Mouse (Mus musculus): ENCODE results near the gene Apoa5. TPM values are rescaled to one million over a fixed set of nuclear protein-coding genes. Genes with fewer than 3 reads are reported as not detected.
A peak's percentile ranks its signal among the peaks of the same experiment; 100 is the strongest.

Gene Apoa5
- polyA plus RNA-seq (2012; rRNA removed): 0.16 and 0.37 TPM in 2 replicates

DNA sequence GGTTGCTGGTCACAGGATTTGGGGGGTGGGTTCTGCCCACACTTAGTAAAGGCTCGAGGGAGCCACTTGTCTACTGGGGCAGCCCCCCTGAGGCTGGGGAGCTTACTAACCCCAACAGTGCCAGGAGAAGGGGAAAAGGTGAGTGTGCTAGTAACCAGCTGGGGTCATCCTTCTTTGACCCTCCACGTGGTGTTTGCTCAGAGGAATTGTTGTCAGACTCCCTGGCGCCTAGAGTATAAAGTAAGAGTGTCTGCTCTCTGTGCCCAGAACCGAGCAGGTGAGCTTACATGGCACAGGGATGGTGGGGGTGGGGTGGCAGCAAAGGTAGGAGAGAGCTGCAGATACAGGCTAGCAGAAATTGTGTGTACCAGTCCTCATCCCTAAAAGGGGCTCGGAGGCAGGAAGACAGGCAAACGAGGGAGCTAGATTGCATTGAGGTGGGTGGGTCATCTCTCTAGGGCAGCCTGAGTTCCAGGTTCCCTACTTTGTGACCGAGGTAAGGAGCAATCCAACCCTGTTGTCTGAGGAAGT is at the start of gene Apoa5:
Apoa5 (plus strand) TSS at position 291 of the 531 bp plus-strand sequence.
- WGBS: 28% methylated on average over 7 of the region's 7 CpGs
- no peak for DNase-seq (ENCODE audit: low read depth, low spot score)

DNA sequence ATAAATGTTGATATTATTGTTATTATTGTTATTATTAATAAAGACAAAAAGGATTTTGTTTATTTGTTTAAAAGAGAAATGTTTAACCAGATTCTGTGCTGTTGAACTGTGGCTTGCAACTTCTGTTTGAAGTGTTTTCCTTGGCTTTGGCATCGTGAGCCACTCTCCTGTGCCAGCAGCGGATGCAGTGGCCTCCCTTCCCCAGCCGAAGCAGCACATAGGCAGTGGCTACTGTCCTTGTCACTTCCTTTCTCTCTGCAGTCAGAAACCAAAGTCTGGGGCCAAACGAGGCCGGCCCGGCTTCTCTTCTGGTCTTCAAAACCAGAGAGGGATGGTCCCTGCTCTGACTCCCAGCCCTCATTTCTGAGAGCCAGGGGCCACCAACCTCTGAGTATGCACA is 45.3 kb upstream of the Apoa5 start:
- DNase-seq (ENCODE audit: low read depth, low spot score): no peak
- WGBS: 82% methylated on average over 6 of the region's 6 CpGs

DNA sequence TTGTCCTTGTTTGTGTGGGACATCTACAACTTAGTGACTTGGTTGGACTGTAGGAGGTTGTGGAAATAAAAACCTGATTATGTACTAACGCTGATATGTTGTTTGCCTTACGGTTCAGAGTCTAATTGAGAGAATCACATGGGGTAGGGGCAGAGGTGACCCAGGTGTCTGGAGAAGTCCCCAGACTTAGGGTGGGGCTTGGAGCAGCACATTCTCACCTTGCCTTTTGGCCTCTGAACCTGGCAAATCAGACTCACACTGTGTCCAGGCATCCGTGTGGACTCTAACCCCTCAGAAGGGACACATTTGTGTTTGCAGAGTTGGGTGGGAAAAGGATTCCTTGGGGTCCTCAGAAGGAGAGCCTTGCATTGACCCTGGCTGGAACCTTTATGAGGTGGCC is 44.3 kb upstream of the Apoa5 start:
- no peak for DNase-seq (ENCODE audit: low read depth, low spot score)
- WGBS: 47% methylated on average over 3 of the region's 3 CpGs

DNA sequence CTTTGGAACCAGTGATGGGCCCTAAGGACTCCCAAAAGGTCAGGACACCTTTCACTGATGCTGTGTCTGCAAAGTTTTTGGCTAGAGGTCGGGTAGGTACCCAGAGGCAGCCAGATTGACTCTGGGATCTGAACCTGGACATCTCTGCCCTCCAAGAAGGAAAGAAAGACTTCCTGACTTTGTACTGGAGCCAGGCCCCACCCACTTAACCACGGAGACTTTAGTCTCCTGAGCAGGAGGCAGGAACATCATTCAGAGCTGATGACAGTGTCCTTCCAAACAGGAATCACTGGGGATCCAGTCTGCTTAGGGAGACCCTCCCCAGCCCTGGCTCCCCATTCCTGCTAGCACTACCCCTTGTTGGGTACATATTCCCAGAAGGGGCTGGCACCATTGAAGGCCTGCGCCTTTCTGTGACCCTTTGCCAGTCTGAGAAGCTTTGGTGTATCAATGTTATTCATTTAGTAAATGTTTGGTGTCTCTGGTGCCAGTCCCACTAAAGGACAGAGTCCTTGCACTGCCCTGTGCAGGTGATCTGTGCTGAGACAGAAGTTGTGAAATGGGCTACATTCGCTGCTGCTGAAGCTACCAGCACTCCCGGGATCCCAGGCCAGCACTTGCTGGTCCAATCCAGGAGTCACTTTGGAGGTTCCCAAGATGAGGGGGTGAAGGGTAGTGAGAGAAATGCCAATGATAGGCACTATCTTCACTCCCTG is 43.3 kb upstream of the Apoa5 start:
- WGBS: 60% methylated on average over 5 of the region's 5 CpGs
- no peak for DNase-seq (ENCODE audit: low read depth, low spot score)

DNA sequence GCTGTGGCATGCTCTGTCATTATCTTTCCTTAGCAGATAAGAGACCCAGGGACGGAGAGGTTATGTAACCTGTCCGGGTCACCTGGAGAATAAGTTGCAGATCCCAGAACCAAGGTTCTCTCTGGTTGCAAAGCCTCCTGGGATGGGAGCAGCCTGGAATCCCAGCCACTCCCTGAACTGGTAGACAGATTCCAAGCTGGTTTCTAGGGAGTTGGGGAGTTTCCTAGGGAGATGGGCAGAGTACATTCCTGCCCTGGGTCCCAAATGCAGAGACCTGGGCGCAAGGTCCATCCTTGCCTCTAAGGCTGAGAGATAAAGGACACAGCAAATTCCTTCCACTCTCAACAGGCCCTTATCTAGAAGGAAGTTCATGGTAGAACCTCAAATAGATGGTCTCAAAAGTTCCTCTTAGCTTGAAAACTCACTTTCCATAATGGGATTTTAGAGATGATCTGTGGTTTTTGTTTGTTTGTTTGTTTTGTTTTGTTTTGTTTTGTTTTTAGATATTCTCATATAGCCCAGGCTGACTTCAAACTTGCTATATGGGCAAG is 41.3 kb upstream of the Apoa5 start:
- no peak for DNase-seq (ENCODE audit: low read depth, low spot score)
- 49% methylated on average over 3 of the region's 3 CpGs for WGBS

DNA sequence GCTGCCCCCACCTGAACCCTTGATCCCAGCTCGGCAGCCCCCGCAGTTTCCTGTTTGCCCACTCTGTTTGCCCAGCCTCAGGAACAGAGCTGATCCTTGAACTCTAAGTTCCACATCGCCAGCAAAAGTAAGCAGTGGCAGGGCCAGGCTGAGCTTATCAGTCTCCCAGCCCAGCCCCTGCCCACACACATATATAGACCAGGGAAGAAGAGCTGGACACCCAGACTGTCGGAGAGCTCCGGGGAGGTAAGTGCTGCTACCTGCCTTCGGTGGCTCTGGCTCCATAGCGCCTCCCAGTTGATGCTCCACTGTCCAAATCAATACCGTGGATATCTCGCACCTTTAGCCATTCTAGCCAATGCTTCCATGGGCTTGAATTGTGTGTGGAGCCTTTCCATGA is 39.9 kb upstream of the Apoa5 start, which contains the start of gene Apoa1:
Apoa1 (plus strand) TSS at position 90 of the 400 bp plus-strand sequence.
- 37% methylated on average over 9 of the region's 9 CpGs for WGBS
- no peak for DNase-seq (ENCODE audit: low read depth, low spot score)

DNA sequence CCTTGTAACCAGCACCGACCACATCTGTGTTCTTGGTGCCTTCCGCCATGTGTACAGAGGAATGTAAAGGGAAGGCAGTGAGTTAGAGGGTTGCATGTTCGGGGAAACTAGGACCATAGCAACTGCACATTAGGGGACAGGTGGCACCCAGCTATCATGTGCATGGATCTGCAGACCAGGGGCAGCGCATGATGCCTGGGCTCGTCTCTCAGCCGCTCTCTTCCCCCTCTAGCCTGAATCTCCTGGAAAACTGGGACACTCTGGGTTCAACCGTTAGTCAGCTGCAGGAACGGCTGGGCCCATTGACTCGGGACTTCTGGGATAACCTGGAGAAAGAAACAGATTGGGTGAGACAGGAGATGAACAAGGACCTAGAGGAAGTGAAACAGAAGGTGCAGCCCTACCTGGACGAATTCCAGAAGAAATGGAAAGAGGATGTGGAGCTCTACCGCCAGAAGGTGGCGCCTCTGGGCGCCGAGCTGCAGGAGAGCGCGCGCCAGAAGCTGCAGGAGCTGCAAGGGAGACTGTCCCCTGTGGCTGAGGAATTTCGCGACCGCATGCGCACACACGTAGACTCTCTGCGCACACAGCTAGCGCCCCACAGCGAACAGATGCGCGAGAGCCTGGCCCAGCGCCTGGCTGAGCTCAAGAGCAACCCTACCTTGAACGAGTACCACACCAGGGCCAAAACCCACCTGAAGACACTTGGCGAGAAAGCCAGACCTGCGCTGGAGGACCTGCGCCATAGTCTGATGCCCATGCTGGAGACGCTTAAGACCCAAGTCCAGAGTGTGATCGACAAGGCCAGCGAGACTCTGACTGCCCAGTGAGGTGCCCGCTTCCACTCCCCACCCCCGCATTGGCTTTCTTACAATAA is 38.6 kb upstream of the Apoa5 start:
- peak; percentile 57 for DNase-seq (ENCODE audit: low read depth, low spot score)
- WGBS: 17% methylated on average over 37 of the region's 37 CpGs

DNA sequence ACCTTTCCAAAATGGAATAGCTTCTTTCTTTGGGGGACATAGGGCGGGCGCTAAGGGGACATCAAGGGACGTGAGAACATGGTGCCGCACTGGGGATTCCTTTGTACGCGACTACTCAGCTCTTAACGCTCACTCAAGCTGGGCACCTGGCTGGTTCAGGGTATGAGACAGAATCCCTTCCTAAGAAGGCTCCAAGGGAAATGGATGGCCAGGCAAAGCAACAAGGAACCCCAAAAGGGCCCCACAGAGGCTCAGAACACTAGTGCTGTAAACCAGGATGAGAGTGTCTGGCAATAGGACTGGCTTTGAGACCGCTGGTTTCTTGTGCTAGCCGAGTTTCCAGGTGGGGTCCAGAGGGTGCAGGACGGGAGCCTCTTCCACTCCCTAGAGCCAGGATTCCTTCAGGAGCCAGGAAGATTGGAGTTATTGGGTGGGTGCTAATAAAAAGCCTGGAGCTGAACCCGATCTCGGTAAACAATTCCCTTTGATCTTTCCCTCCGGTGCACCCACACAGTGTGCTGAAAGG is 37.9 kb upstream of the Apoa5 start:
- no peak for DNase-seq (ENCODE audit: low read depth, low spot score)
- 16% methylated on average over 13 of the region's 13 CpGs for WGBS

DNA sequence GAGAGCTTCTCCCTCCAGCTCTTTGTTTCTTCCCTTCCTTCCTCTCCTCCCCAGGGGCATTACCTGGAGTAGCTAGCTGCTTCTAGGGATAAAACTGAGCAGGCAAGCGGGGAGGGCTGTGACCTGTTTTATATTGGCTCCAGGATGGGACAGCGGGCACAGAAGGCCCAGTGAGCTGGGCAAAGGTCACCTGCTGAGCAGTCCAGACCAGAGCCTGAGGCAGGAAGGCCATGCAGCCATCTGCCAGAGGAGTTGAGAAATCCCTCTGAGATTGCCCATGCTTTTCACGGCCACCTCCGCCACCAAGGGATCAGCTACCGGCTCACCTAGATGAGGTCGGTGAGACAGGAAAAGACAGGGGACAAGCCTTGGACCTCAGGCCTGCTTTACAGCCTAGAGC is 33.2 kb upstream of the Apoa5 start:
- WGBS: 65% methylated on average over 6 of the region's 6 CpGs
- DNase-seq (ENCODE audit: low read depth, low spot score): no peak

DNA sequence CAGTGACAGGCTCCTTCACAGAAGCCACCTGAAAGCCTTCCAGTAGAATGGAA is 33.0 kb upstream of the Apoa5 start, which contains the start of gene Apoc3:
Apoc3 (minus strand) TSS at position 41 of the 53 bp plus-strand sequence.
- no peak for DNase-seq (ENCODE audit: low read depth, low spot score)

DNA sequence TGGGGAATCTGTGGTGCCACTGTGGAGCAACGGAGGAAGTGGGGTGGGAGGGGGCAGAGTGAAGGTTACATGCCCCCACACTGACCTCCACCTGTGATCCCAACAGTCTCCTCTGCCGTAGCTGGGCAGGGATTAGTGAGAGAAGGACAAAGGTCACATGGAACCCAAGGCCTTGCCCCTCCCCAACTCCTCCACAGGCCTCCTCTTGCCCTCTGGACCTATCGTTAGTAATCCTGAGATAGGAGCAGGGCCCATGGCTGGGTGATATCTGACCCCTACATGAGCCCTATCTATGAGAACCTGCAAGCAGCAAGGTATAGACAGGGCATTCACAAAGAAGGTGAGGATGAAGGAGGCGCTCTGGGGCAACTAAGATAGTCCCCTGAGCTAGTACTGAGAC is 32.8 kb upstream of the Apoa5 start:
- DNase-seq (ENCODE audit: low read depth, low spot score): no peak
- 57% methylated on average over 4 of the region's 4 CpGs for WGBS

DNA sequence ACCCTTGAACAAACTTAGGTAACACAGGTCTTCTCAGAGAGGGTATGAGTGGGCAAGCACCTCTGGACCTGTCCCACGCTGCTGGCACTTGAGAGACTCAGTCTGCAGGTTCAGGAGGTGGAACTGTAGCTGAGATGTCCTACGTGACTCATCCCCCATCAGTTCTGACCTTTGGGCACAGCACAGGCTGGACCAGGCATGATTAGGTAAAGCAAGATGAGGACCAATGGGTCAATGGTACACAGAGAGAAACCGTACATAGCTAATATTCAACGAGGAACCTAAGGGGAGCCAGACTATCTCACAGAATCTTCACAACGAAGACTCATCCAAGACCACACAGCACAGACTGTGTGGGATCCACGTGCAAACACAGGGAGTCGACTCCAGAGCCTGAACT is 29.6 kb upstream of the Apoa5 start:
- 87% methylated on average over 7 of the region's 7 CpGs for WGBS
- DNase-seq (ENCODE audit: low read depth, low spot score): no peak

DNA sequence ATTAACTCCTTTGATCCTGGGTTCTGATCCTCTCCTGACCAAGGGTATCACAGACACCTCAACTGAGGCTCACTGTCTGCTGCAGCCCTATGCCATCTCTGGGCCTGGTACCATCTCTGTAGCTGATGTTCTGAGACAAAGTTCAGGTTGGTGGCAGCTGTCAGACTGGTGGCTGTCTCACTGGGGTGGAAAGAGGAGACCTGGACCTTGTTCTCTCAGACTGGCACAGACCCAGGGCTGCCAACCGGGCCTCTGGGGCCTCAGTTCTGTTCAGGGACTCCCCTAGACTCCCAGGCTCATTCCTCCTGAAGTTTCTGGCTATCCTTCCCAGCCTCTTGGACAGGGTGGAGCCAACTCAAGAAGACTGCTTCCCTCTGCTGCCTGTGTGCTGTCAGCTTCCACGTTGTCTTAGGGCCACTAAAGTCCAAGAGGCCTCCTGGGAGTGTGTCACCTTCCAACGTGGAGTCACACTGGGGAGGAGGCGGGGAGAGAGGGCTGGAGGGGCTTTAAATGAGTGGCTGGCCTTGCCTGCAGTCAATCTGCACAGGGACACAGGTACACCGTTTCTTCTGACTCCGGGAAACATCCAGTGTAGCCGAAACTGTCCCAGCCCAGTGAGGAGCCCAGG is 27.8 kb upstream of the Apoa5 start, which contains the start of gene Apoa4:
Apoa4 (plus strand) TSS at position 171 of the 628 bp plus-strand sequence.
- no peak for DNase-seq (ENCODE audit: low read depth, low spot score)
- WGBS: 58% methylated on average over 7 of the region's 7 CpGs

DNA sequence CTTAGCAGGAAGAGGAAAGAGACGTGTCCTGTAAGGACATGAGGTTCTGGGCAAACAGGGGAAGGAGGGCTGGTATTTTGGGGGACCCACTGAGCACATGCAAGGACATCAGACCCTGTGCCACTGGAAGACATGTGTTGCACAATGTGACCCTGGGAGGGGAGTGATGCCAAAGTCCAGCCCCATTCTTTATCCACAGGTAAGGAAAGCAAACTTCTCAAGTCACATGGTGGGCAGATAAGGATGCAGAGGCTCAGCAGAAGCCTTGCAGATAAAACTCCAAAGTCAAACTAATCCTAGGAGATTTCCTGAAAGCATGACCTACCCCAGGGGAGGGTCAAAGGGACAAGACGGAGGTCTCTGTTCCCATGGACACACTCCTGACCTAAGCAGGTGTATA is 26.6 kb upstream of the Apoa5 start:
- DNase-seq (ENCODE audit: low read depth, low spot score): no peak
- WGBS: 46% methylated on average over 2 of the region's 2 CpGs

DNA sequence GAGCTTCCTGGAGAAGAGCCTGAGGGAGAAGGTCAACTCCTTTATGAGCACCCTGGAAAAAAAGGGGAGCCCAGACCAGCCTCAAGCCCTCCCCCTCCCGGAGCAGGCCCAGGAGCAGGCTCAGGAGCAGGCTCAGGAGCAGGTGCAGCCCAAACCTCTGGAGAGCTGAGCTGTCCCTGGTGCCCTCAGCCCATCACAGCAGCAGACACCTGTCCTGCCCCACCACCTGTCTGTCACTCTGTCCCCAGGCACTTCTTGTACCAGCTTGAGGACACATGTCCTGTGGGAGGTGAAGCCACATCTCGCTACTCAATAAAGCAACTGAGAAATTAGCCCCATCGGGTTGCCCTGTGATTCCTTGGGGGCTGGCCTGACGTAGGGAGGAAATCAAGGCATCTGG is 25.3 kb upstream of the Apoa5 start:
- WGBS: 51% methylated on average over 4 of the region's 4 CpGs
- DNase-seq (ENCODE audit: low read depth, low spot score): no peak

DNA sequence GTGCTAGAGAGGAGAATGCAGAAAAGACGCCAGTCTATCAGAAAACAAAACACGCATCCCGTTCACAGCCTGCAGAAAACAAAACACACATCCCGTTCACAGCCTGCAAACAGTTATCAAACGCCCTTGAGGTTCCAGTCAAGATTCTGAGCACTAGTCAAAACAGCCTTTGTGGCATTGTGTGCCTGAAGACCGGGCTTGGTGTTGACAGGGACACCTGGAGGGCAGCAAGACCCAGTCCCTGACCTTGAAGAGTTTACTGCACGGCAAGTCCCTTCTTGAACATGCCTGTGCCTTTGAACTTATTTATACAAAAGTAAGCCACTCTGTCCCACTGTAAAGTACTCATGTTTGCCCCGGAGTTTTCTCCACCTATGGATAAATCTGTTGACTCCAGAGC is 24.8 kb upstream of the Apoa5 start:
- WGBS: 43% methylated on average over 8 of the region's 8 CpGs
- no peak for DNase-seq (ENCODE audit: low read depth, low spot score)

DNA sequence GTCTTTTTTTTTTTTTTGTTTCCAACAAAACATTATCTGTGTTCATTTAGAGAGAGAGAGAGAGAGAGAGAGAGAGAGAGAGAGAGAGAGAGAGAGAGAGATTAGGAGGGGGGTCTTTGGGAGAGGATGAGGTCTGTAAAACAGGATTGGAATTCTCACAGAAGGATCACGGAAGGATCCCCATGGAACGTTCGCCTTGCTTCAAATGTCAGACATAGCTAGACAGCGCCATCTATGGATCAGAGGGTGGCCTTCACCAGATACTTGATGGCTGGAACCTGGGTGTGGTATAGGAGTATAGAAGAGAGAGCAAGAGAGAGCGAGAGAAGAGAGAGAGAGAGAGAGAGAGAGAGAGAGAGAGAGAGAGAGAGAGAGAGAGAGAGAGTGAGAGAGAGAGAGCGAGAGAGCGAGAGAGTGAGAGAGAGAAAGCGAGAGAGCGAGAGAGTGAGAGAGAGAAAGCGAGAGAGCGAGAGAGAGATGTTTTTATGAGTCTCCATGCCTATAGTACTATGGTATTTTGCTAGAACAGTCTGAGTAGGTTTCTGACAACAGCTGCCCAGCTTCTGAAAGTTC is 21.6 kb upstream of the Apoa5 start:
- 22% methylated on average over 11 of the region's 11 CpGs for WGBS
- peak; percentile 70 for DNase-seq (ENCODE audit: low read depth, low spot score)

DNA sequence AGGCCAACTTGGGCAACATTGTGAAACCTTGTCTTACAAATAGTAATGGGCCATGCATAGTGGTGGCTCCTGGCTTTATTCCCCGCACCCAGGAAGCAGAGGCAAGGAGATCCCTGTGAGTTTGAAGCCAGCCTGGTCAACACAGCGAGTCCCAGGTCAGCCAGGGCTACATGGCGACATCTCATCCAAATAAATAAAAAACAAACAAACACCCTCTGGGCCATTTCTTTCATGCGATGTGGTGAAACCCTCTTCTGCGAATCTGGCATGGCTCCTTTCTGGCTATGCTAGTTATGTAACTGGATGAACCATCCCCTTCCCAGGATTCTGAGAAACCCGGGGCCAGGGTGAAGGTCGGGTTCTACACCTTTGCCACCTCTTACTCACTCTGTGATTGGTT is 12.3 kb upstream of the Apoa5 start:
- DNase-seq (ENCODE audit: low read depth, low spot score): no peak
- 81% methylated on average over 7 of the region's 7 CpGs for WGBS

DNA sequence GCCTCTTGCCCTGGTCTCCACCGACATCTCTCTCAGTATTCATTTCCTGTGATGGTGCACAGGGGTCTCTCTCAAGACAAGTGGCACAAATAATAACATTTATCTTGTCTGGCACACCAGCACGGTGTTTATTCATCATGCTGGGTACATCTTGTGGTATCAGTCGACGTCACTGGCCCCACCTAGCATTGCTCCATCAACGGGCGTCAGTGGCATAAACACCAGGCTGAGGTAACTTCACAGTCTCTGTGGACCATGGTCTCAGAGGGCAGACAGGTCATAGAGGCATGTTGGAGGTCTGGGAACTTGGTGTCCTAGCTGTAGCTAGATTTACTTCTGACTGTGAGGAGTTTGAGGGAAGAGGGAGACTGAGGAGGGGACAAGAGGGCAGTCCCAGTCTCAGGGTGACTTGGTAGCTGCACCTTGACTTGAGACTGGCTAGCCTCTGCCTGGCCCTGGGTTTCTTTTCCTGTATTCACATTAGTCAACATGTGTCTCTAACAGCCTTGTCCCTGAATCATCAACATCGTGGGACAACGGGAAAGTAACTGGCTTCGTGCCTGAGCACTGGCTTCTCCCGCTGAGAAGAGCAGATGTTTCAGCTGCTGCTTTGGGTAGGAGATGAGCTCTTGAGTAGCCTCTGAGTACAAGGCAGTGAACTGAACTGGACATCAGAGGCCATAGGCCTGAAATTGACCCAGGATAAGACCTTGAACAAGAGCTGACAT is 11.6 kb upstream of the Apoa5 start:
- WGBS: 70% methylated on average over 10 of the region's 10 CpGs
- DNase-seq (ENCODE audit: low read depth, low spot score): no peak

Measured in large intestine, adult 2 months (tissue).